Mouse (Mus musculus): ENCODE data around the gene Higd1a. TPM values are rescaled to one million over a fixed set of nuclear protein-coding genes. Genes with fewer than 3 reads are reported as not detected.

The Higd1a gene
- polyA plus RNA-seq, 1 experiment, result 55.1 TPM

GRCm38 (mm10) chr9:121838008-121838407, 20.2 kb downstream of the Higd1a start:
- DNase-seq (ENCODE audit: low spot score), result no peak

GRCm38 (mm10) chr9:121833825-121834224, 24.3 kb downstream of the Higd1a start:
- no peak for DNase-seq (ENCODE audit: low spot score)

- DNase-seq (ENCODE audit: low spot score), result no peak
Measured at GRCm38 (mm10) chr9:121830956-121831293, 27.2 kb downstream of the Higd1a start.

GRCm38 (mm10) chr9:121830243-121830955, 27.8 kb downstream of the Higd1a start:
- DNase-seq (ENCODE audit: low spot score), result peak; percentile 32

- no peak for DNase-seq (ENCODE audit: low spot score)
Measured at GRCm38 (mm10) chr9:121829270-121829992, 28.7 kb downstream of the Higd1a start.

GRCm38 (mm10) chr9:121828314-121828713, 29.8 kb downstream of the Higd1a start:
- DNase-seq (ENCODE audit: low spot score), result no peak

- no peak for DNase-seq (ENCODE audit: low spot score)
Measured at GRCm38 (mm10) chr9:121826356-121826755, 31.8 kb downstream of the Higd1a start.

GRCm38 (mm10) chr9:121823991-121824390, 34.2 kb downstream of the Higd1a start:
- no peak for DNase-seq (ENCODE audit: low spot score)

- DNase-seq (ENCODE audit: low spot score), result no peak
Measured at GRCm38 (mm10) chr9:121823051-121823450, 35.1 kb downstream of the Higd1a start.

GRCm38 (mm10) chr9:121822585-121822991, 35.6 kb downstream of the Higd1a start:
- DNase-seq (ENCODE audit: low spot score), result no peak

- no peak for DNase-seq (ENCODE audit: low spot score)
Measured at GRCm38 (mm10) chr9:121820765-121821164, 37.4 kb downstream of the Higd1a start.

GRCm38 (mm10) chr9:121819771-121820471, 38.2 kb downstream of the Higd1a start:
- no peak for DNase-seq (ENCODE audit: low spot score)

GRCm38 (mm10) chr9:121819073-121819770, 38.9 kb downstream of the Higd1a start:
- no peak for DNase-seq (ENCODE audit: low spot score)

- no peak for DNase-seq (ENCODE audit: low spot score)
Measured at GRCm38 (mm10) chr9:121815183-121815582, 43.0 kb downstream of the Higd1a start.

- DNase-seq (ENCODE audit: low spot score), result no peak
Measured at GRCm38 (mm10) chr9:121810081-121810821, 47.9 kb downstream of the Higd1a start.

GRCm38 (mm10) chr9:121808511-121808910, 49.7 kb downstream of the Higd1a start:
- DNase-seq (ENCODE audit: low spot score), result no peak

GRCm38 (mm10) chr9:121807947-121808346, 50.2 kb downstream of the Higd1a start:
- no peak for DNase-seq (ENCODE audit: low spot score)

- no peak for DNase-seq (ENCODE audit: low spot score)
Measured at GRCm38 (mm10) chr9:121807546-121807945, 50.6 kb downstream of the Higd1a start.

- DNase-seq (ENCODE audit: low spot score), result no peak
Measured at GRCm38 (mm10) chr9:121802747-121803146, 55.4 kb downstream of the Higd1a start.

GRCm38 (mm10) chr9:121798887-121799520, 59.2 kb downstream of the Higd1a start:
- no peak for DNase-seq (ENCODE audit: low spot score)

All from urinary bladder, adult 2 months (tissue).